Mouse (Mus musculus): Measurements from ENCODE around the gene Ptprd.

Ptprd gene

DNA sequence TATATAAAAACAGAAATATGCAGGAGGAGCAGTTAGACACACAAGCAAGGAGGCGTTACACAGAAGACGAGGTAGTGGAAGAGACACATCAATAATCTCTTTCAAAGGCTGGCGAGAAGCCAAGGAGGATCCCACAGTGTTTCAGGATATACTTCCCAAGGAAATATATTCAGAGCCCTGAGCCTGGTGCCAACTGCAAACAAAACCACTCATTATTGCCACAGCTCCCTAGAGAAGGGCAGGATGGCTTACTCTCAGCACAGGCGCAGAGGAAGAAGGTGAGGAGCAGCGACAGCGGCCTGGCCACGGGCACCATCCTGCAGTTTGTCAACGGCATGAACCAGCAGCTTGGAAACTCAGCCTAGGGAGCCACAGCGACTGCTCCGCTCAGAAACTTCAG, 1886.8 kb downstream of the Ptprd start:
- no peak for DNase-seq (ENCODE audit: low read depth, low spot score)

GRCm38 (mm10) chr4:76324509-76324908, 1887.3 kb downstream of the Ptprd start:
- no peak for DNase-seq (ENCODE audit: low read depth, low spot score)

DNA sequence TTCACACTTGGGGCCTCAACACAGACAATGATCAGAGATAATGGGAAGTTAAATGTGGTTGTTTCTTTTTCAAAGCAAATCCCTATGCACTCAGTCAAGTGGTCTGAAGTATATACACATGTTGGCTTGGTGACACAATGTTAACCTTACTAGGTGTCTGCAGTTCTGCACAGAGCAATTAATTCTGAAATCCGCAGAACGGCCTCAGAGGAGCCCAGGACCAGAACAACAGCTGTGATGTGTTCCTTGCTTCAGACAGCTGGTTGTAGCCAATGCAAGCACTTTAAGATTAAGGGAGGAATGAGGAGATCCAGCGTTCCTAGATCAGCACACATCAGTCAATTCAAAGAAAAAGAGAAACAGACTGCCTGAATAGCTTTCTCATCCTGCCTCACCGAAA, 1891.9 kb downstream of the Ptprd start:
- DNase-seq (ENCODE audit: low read depth, low spot score): no peak

DNA sequence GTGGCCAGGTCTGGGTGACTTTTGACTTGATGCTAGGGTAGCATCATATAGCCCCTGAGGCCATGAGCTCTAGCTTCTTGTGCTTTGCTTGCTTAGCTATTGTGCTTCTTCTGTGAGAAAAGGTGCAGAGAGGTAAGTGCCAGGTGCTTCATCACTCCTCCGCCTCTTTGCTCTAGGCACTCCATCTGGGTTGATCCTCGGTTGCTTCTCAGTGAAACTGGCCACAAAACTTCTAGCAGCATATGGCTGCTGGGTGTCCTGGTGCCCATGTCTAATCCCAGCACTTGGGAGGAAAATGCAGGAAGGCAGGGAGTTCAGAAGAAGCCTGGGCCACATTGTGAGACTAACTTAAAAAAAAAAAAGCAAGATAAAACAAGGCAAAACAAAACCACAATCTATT, 1895.8 kb downstream of the Ptprd start:
- no peak for DNase-seq (ENCODE audit: low read depth, low spot score)

DNA sequence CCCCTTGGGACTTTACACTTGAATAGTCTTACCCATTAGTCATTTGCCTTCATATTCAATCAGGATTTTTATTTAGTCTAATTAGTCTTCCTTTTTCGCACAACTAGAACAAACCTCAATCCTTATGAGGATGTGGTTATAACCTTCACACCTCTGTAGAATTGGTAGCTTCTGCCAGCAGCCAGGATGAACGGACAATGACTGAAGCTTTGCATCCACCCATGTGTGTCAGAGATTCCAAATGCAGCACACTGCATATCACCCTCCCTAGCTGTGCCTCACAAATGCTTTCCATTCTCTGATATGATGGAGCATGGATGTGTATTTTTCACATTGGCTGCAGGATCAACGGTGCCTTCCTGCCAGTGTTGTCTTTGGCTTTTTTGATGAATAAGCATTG, 1898.0 kb downstream of the Ptprd start:
- DNase-seq (ENCODE audit: low read depth, low spot score): no peak

DNA sequence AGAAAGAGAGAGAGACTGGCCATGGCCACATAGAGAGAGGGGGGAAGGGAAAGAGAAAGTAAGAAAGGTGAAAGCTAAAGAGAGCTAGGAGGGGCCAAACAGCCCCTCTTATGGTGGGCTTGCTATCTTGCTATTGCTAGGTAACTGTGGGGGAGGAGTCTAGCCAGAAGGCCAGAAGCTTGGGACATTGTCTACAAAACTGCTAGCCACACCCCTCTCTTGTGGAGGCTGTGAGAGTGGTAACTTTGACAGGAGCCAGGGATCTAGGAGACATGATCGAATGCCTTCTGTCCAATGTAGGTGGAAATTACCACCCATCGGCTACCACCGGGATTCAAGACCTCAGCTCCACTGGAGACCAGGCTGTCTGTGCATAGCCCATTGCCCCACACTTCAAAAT, 1899.2 kb downstream of the Ptprd start:
- peak; percentile 18 for DNase-seq (ENCODE audit: low read depth, low spot score)

DNA sequence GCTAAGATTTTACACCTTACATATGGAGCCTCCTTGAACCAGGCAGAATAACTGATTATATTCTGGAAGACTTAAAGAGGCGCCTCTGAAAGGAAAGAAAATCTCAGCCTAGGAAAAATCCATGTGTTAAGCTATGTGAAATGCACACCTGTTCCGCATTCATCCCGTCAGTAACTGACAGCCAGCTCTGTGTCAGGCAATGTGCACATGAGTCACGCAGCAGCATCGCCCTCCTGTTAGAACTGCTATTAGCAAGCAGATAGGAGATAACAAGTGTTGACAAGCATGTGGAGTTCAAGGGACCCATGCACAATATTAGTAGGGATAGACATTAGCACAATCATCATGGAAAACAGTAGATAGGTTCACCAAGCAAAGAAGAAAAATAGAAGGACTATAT, 1905.8 kb downstream of the Ptprd start:
- DNase-seq (ENCODE audit: low read depth, low spot score): no peak

DNA sequence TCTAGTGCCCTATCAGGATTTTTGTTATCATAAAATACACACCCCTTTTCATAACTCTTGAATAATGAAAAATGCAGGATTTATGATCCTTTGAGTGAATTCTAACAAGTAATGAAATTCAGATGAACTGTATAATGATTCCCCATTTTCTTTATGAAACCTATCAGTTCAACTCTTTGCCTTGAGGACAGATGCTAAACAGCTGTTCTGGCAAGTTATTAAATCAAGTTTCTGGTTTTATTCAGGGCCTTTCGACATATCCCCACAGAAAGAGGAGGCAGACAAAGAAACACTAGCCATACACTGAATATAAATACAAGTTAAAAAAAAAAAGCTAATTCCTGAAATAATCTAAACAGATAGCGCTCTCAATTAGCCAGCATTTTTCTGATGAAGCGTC, 1914.4 kb downstream of the Ptprd start:
- no peak for DNase-seq (ENCODE audit: low read depth, low spot score)

- DNase-seq (ENCODE audit: low read depth, low spot score): no peak
Observed at GRCm38 (mm10) chr4:76292733-76293357, 1918.9 kb downstream of the Ptprd start.

DNA sequence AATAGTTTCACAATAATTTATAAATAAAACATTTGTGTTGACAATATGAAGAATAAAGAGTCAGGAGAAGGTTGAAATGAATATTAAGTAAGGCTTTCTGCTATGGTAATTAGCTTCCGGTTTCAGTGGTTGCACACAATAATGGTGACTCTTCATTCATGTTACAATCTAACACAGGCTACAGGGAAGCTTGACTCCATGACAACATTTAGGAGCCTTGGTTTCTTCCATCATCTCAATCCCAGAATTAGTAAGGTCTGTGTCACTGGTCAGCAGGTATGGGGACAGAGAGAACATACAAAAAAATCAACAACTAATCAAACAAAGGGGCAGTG, 1921.3 kb downstream of the Ptprd start:
- no peak for DNase-seq (ENCODE audit: low read depth, low spot score)

DNA sequence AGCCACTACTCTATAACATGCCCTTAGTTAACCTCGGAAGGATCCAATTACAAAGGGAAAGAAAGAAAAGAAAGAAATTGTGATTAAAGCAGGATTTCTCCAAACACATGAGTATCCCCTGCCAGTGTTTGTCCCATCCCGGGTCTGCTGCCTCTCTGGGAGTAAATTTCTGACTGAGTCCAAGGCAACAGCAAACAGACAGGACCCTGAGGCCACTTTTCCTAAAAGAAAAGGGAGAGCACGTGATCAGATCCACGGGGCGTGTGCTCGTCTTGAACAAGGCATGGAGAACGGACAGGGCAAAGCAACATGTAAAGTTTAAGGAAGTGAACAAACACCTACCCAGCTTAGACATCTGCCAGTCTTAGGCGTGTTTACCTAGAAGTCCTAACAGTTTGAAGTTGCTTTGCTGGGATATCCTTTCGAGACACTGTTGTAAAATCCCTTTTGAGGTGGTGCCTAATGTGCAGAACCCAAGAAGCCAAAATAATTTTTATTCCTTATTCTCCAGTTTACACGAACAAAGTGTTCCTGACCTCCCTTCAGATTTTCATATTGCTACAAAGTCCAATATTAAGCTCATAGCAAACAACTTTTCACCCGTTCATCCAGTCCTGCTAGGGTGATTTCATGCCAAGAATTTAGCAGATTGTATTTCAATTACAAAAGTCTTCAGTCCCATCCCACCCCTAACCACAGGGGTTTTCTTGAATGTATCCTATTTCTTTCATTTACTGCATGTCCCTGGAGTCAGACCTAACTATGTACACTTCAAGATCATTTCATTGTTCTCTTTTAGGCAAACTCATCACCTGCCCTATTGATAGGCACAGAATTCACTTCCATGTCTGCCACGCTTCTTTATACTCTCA, 1921.9 kb downstream of the Ptprd start:
- DNase-seq (ENCODE audit: low read depth, low spot score): no peak

GRCm38 (mm10) chr4:76286016-76286415, 1925.7 kb downstream of the Ptprd start:
- no peak for DNase-seq (ENCODE audit: low read depth, low spot score)

GRCm38 (mm10) chr4:76282886-76283285, 1928.9 kb downstream of the Ptprd start:
- no peak for DNase-seq (ENCODE audit: low read depth, low spot score)

DNA sequence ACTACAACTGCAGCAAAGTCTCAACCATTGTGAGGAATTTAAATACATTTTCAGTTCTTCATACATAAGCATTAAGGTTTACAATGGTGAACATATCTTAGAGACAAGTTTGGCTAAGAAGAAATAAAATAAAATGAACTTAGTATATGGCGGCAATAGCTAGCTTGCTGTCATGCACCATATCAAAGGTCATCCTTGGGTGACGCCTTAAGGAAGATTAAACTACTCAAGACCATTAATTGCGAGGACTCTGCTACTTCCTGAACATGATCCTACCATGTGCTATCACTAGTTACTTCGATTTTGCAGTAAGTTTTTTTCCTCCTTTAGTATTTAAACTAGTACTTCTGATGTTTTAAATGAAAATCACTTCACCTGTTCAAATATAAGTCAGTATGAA, 1949.0 kb downstream of the Ptprd start:
- DNase-seq (ENCODE audit: low read depth, low spot score): no peak

GRCm38 (mm10) chr4:76260686-76261085, 1951.1 kb downstream of the Ptprd start:
- DNase-seq (ENCODE audit: low read depth, low spot score): no peak

DNA sequence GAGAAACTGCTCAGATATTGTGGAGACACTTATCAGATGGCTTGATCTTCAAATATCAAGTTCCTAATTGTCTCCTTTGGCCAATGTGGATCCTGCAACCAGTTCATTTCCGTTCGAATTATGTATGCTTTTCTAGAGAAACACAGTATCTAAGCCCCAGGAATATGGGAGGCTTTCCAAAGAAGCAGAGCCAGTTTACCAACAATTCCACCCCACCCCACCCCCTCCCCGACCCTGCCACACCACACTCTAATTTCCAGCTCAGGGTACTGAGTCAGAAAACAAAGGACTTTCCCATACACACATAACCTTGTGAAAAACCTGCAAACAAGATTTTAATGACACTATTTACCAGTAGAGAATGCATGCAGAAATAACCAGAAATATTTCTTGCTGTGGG, 1951.5 kb downstream of the Ptprd start:
- no peak for DNase-seq (ENCODE audit: low read depth, low spot score)

- no peak for DNase-seq (ENCODE audit: low read depth, low spot score)
Observed at GRCm38 (mm10) chr4:76259636-76260035, 1952.1 kb downstream of the Ptprd start.

DNA sequence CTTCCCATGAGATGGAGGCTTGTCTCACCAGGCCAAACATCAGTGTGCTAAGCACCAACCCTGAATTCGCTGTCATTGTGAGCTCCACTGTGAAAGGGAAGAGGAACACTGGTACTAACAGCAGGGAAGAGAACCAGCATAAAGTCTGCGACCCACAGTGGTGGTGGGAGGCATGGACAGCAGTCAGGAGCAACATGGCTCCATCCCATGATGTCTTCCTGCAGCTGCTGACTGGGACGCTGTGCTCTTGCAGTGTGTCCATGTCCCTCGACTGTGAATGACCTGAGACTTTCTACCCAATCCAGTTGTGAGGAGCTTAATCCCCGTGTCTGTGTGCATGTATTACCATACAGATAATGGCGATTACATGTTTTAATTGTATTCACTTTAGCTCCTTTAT, 1967.4 kb downstream of the Ptprd start:
- DNase-seq (ENCODE audit: low read depth, low spot score): no peak

DNA sequence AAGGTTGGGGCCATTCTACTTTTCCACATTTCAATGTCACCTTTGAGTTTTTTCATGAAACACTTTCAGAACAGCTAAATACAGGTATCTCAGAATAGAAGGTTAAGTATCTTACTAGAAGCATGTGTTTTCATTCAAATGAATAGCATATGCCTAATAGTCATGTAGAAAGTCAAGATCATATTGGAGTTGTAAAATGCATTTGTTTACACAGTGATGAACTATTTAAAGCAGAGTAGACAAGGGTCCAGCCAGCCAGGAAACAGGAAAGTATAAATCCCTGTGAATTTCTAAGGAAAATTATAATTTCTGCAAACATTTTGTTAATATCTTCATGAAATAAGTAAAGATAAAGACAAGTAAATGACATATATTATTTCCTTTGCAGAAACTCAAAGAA, 1970.2 kb downstream of the Ptprd start:
- DNase-seq (ENCODE audit: low read depth, low spot score): no peak

GRCm38 (mm10) chr4:76241140-76241539, 1970.6 kb downstream of the Ptprd start:
- no peak for DNase-seq (ENCODE audit: low read depth, low spot score)

GRCm38 (mm10) chr4:76239063-76239462, 1972.7 kb downstream of the Ptprd start:
- no peak for DNase-seq (ENCODE audit: low read depth, low spot score)

DNA sequence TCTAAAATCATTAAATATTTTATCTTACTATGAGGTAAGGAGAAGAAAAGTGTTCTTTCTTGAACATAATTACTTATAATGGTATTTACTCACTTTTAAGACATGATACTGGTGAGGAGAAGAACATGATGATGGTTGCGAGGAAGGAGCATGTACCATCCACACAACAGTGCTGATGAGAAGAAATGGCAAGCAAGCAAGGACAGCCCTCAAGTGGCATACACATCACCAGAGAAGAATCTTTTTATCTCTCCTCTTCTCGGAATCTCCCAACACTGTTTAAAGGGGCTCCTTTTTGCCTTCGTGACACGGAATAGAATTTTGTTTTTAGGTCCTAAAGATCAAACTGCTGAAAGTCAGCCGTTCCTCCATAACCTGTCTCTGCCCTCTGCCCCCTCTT, 1973.2 kb downstream of the Ptprd start:
- DNase-seq (ENCODE audit: low read depth, low spot score): no peak

- DNase-seq (ENCODE audit: low read depth, low spot score): no peak
Observed at GRCm38 (mm10) chr4:76237827-76238226, 1973.9 kb downstream of the Ptprd start.

Measured in ZHBTc4 (cell line).